Mouse (Mus musculus) cerebellum, adult 18-20 months (tissue): ENCODE results near the gene Utp4.
"Not testable (repeated sequence)": the region's sequence is repeated elsewhere in the genome, so short reads cannot be mapped to it uniquely, and the experiment has no call there.

Source experiments
- DNase-seq, 2 experiments: peaks; one replicate each; pipeline ENCODE4 v3.0.0; 2021

Gene Utp4

DNA sequence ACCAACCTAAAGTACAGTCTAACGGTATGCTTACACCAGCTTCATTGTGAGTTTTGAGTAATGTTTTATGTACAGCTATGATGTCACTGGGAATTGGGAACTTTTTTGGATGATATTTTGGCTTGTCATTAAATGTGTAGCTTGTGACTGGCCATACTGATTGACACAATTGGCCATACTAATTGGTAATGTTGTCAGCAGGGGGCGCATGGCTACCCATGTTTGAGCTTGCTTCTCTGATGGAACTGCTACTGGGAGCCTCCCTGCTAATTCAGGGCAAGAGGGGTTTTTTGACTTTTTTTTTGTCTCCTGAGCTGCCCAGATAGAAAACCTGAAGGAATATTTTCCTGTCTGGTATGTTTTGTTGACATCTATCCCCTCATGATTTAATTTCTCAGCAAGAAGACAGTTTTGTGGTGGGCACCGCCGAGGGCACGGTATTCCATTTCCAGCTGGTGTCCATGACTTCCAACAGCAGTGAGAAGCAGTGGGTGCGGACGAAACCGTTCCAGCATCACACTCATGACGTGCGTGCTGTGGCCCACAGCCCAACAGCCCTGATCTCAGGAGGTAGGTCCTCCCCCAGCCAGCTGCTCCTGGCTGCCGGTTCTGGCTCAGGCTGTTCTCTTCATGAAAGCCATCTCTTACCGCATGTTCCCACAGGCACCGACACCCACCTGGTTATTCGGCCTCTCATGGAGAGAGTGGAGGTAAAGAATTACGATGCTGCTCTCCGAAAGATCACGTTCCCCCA, 12.5 kb downstream of the Utp4 start:
- DNase-seq, result peak; percentile 53 to 57

DNA sequence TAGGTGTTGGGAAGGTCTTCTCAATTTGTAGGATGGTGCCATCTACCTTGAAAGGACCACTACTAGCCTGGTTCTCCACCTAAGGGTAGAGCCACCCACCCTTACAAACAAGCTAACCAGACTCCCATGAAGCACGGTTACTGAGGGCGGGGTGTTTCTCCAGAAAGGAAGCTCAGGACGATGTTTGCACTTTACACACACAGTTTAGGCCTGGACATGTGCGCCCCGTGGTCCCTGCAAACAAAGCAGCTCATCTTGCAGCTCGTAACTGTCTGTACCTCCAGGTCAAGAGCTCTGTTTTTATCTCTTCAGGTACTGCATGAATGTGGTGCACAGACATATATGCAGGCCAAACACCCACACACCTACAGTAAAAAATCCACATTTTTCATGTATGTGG, 13.2 kb downstream of the Utp4 start:
- no peak for DNase-seq

DNA sequence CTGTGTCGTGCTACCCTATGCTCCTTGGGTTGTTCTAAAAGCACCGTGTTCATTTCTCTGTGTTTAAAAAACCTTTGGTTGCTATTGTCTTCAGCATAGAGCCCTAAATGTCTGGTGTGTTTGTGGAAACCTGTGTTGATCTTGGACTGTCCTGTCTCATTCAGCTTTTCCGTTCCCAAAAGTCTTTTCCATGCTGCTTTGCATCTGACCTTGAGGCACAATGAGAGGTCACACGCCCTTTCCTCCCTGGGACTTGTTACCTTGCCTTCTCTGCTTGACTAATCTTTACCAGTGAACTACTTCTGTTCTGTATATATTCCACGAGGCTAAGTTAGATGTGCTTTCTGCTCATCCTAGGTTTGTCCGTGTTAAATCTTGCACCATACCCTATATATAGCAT, 14.0 kb downstream of the Utp4 start:
- DNase-seq, result no peak

DNA sequence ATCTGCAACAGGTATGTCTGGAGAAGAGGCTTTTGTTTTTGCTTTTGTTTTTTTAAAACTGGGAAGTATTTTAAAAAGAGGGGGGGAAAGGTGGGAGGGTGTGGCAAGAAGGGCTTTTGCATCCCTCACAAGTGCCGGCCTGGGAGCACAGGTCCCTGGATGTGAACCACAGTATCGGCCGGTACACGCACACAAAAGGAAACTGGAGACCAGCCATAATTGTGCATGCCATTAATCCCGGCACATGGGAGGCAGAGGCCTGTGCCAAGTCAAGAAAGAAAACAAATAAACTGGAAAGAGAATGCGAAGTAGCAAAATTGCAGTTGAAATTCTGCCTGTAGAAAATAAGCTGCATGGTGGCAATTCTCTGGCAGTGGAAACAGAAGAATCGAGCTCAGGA, 14.9 kb downstream of the Utp4 start:
- DNase-seq, result no peak

DNA sequence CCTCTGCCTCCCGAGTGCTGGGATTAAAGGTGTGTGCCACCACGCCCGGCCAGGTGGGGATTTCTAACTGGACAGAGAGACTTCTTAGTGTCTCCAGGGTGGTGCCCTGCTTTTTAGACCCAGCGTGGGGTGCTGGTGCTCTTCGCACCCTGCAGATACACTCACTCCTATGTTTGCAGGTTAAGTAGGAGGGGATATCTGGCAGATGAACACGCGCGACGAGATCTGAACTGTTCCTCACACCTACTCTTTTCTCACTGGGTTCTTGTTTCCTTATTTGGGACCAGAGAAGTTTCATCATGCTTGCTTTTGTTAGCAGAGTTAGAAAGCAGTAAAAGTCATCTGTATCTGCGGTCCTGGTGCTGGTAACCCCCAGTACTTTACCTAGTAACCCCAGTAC, 20.2 kb downstream of the Utp4 start:
- DNase-seq, result no peak

DNA sequence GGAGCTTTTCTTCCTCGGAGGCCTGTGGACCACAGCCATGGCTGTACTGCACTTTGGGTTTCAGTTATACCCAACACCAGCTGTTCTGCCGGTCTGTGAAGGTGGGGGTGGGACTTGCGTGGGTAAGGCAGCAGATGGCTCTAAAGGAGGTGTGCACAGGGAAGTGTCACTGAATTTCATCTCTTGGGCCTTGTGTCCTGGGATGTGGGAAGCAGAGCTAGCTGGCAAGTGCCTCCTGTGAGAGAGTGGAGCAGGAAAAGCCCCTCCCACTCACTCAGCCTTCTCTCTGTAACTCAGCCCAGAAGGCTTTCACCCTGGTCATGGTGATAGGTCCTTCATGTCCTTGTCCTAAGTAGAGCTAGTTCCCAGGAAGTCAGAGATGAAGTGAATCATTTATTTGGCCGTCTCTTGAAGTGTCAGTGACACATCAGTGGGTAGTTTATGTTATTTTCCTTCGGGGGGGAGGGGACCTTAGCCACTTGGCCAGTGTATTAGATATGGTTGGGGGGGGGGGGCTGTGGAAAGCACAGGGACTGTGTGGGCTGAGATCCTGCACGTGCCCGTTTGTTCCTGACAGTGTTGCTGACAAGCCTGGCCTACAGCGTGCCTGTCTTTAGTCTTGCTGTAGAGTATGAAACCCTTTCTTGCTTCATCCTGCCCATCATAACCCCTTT, 26.4 kb downstream of the Utp4 start:
- no peak for DNase-seq

DNA sequence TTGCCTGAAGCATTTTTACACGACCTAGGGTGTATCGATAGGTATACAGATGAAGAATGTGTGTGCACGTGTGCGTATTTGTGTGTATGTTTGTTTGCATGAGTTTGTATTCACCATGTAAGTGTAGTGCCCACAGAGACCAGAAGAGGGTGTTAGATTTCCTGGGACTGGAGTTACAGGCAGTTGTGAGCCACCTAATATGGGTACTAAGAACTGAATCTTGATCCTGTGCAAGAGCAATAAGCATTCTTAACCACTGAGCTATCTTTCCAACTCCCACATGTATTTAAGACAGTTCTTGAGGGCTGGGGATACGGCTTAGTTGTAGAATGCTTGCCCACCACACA, 26.9 kb downstream of the Utp4 start:
- DNase-seq, result no peak

DNA sequence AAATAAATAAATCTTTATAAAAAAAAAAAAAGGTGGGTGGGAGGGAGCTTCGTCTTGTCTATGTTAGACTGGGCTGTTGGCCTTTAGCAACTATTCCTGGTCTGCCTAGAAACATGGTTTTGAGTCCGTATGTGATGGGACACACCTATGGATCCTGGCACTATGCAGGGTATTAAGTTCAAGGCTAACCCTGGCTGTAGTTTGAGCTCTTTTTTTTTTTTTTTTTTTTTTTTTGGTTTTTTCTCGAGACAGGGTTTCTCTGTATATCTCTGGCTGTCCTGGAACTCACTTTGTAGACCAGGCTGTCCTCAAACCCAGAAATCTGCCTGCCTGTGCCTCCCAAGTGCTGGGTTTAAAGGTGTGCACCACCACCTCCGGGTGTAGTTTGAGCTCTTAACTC, 30.6 kb downstream of the Utp4 start:
- no peak for DNase-seq

DNA sequence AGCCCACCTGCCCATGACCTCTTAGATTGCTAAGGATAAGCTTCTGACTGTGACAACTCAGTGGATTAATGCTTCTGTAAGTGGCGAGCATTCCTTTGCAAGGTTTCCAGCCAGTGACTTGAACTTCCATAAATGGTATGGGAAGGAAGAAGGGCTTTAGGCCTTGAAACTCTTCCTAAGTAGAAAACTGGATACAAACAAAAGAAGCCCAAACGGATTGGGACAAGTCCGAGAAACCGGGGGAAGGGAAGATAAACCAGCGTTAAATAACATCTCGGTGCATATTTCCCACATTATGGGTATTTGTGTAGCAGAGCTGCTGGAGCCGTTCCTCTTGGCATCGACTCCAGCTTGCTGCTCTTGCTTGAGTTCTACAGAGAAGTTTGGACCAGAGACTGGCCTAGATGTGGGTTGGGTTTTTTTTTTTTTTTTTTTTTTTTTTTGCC, 31.5 kb downstream of the Utp4 start:
- no peak for DNase-seq

DNA sequence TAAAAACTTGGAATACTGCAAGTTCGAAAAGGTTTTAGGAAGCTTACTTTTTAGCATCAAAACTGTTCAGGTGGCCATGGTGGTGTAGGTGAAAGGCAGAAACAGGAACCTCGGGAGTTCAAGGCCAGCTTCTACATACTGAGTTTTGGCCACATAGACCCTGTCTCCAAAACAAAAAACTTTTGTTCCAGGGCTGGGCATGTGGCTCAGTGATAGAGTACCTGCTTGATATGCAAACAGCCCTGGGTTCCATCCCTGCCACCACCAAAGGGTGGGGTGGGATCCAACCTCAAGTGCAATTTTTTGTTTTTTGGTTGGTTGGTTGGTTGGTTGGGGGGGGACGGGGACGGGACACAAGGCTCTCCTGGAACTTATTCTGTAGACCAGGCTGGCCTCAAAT, 32.0 kb downstream of the Utp4 start:
- DNase-seq, result no peak

DNA sequence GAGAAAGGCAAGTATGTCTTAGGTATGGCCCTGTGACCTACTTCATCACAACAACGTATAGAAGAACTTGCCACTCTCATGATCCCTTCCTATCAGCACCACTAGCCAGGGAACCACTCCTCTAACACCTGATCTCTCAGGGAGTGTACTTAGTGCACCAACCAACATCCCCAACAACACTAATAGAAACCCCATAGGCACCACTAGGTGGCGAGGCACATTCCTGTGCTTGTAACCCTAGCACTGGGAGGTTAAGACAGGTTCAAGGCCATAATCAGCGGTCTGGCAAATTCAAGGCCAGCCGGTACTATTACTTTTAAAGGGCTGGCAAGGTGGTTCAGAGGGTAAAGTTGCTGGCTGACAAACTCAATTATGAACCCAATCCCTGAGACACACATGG, 33.8 kb downstream of the Utp4 start:
- DNase-seq, result peak; percentile 21 to 22

DNA sequence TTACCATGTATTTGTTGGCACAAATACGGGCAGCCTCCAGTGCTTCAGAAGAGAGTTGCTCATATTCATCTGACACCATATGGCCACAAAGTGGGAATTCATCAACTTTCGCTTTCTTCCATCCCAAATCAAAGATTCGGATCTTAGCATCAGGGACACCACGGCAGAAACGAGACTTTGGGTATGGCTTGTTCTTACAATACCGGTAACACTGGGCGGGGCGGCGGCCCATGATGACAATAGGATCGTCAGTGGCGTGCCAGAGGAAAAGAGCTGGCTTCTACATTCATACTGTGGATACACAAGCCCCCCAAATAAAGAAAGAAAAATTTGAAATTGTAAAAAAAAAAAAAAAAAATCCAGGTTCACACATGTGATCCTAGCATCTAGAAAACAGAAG, 34.7 kb downstream of the Utp4 start:
- not testable (repeated sequence) for DNase-seq

DNA sequence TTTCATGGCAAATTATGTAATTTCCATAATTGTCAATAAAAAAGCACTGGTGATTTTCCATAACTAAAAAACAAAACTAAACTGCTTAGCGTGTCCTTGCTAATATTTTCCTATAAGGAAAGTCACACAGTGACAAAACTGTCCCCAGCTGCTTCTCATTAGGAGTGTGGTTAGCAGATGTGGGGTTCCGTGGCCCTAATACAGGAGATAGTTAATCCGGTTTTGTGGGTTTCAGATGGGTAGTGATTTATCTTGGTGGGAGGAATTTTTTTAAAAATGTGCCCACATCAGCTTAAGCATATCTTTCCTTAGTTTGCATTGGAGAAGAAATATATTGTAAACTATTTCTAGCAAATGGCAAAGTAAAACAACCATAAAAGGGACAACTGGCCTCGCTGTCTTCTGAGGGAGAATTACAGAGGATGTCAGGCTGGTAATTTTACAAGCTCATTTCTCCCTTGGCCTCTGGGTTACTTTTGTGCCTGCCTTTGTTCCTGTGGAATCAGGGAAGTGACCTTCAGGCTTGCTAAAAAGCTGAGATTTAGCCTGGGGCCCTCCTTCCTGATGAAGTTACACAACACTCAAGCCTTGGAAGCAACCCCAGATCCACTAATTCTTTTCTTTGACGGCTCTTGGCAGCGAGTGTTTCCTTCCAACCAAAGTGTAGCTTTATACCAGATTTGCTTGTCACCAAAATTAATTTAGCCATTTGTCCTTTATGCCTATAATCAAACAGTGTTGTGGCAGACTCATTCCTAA, 35.9 kb downstream of the Utp4 start:
- DNase-seq, result no peak

DNA sequence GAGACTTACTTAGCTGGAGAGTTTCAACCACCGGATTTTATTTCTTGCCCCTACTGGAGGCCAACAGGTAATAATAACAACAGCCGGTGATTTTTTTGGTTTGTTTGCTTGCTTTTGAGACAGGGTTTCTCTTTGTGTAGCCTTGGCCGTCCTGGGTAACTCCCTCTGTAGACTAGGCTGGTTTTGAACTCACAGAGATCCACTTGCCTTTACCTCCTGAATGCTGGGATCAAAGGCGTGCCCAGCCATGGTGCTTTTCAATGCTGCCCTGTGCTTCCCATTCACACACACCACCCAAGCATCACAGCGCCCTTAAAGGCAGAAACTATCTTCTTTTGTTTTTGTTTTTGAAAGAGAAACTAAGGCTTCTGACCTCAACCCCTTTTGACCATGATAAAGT, 36.5 kb downstream of the Utp4 start:
- DNase-seq, result no peak

DNA sequence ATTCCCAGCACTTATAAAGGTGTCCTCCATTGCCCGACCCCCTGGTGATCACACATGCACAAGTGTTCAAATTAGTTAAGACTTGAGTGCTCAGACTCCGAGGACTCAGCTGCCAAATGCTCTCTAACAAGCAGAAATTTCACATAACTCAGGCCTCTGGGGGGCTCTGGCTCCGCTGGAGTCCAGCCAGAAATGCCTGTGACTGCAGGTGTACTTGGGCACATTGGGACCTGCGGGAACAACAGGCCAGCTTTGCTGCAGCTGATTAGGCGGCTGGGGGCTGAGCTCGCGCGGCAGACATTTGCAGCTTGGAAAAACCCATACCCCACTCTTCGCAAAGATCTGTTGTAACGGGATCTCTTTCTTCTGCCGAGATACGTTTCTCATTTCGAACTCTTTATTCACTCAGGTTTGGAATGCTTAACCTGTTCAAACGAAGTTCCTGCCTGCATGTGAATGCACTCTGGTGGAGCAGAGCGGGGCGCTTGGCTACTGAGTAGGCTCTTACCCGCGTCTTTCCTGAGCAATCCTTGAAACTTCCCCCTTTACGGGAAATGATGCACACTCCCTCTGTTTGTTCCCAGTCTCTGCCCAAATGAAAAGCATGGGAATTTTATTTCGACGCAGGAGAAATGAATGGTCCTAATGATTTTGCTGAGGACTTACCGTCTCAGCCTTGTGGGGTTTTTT, 39.1 kb downstream of the Utp4 start:
- DNase-seq, result peak; percentile 22 to 23

DNA sequence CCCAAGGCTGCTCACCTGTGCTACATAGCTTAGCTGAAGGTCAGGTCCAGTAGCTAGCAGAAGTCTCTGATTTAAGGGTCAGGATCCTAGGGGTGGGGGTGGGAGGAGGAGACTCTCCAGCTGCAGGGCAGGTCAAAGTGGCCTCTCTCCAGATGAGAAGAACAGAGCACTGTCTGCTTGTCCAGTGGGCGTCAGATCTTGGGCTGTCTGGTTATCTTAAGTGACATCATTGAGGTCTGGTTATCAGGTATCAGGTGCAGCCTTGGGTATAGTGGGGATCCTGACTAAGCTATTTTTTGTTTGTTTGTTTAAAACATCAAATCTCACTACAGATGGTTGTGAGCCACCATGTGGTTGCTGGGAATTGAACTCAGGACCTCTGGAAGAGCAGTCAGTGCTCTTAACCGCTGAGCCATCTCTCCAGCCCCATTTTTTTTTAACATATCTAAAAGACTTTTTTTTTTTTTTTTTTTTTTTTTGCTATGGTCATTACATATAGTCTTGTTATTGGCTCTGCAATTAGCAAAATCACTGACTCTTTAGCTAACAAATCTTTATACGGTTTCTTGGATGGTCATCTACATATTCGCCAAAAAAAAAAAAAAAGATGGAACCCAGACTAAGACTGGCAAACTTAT, 40.2 kb downstream of the Utp4 start:
- DNase-seq, result no peak

DNA sequence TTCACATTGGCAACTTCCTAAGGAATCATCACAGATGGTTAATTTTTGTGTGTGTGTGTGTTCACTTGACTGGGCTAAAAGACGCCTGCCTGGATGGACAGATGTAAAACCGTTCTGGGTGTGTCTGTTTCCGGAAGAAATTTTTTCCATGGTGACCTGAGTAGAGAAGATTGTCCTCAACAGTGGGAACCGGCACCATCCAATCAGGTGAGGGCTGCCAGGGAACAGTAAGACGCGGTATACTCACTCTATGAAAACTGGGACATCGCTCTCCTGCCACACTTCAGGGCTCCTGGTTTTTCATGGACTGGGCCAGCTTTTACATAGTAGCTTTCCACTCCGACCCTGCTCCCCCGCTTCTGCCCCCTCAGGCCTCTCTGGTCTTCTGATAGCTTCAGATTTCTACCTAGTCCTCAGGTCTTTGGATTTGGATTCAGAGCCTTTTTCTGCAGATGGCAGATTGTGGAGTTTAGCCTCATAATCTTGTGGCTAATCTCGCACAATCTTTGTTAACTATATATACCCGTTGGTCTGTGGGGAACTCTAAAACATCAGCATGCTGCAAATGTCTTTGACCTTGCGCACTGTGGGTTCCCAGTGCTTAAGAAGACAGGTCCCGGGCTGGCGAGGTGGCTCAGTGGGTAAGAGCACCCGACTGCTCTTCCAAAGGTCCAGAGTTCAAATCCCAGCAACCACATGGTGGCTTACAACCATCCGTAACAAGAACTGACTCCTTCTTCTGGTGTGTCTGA, 41.0 kb downstream of the Utp4 start:
- DNase-seq, result peak in 1 of 2 experiments; percentile 20

DNA sequence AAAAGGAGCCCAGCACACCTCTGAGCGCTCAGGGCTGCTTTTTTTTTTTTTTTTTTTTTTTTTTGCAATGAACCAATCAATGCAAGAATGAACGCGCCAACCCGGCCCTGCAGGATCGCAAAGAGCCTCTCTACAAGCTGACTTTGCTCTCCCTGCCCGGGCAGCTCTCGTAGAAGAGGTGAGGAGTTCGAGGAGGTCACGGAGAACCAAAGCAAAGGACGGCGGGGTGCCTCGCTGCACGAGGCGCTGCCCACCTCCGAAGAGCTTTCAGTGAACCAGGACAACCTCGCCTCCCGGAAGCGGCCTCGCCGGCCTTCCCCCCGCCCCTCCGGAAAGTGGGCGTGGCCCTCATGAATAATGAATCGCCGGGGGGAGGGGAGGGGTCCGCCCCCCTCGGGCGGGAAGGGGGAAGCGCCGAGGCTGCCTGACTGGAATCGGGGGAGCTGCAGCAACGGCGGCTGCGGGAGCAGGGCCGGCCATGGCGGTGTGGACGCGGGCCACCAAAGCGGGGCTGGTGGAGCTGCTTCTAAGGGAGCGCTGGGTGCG, 42.0 kb downstream of the Utp4 start, which contains the start of gene Sntb2:
Sntb2 (plus strand) TSS at position 427 of the 546 bp plus-strand sequence.
- peak; percentile 89 to 93 for DNase-seq

DNA sequence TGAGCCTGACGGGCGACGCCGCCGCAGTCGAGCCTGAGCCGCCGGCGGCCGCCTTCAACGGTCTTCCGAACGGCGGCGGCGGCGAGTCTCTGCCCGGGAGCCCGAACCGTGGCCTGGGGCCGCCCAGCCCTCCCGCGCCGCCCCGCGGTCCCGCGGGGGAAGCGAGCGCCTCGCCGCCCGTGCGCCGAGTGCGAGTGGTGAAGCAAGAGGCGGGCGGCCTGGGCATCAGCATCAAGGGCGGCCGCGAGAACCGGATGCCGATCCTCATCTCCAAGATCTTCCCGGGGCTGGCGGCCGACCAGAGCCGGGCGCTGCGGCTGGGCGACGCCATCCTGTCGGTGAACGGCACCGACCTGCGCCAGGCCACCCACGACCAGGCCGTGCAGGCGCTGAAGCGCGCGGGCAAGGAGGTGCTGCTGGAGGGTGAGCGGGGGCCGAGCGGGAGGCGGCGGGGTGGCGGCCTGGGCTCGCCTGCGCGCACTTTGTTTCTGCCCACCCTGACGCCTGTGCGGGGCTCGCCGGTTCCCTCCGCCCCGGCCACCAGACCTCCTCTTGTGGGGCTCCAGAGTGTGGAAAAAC, 42.6 kb downstream of the Utp4 start:
- DNase-seq, result peak; percentile 56 to 73

DNA sequence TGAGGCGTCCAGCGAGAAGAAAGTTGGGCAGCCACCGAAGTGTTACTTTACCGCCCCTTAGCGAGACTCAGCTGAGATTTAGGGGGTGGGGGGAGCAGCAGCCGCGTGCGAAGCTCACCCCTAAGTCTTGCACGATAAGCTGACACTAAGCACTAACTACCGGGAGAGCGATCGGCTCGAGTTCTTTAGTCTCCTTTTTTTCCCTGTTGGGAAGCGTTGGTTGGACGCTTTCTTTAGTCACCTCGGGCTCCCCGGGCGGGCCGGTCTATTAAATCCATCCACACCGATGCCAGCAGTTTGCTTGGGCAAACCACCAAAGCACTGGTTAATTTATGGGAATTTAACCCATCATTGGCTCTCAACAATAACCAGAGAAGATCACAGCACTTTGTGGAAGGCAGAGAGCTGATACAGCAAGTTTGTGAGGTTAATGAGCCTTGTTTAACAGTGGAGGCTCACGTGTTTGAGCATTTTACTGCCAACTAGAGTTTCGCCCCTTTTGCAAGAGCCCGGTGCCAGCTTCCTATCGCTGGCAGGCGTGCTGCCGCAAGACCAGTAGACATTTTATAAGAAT, 43.1 kb downstream of the Utp4 start:
- DNase-seq, result peak; percentile 36 to 48
